Mouse (Mus musculus) megakaryocyte-erythroid progenitor cell, adult 5-6 weeks (primary cell): ENCODE measurements at regions not wholly inside any gene's neighbourhood (a gene's known extent, or its start where the extent isn't known, plus 50 kb on each side); places are given as distances from the start of the nearest gene placed in this dataset.

Experiments
- ATAC-seq: replicated peaks from 2 replicates; pipeline ENCODE4 v1.8.0; 2016; ENCODE audit warnings: mild to moderate bottlenecking, inconsistent platforms; ENCODE audit not compliant: severe bottlenecking, poor library complexity, low FRiP score, low TSS enrichment

- ATAC-seq: no peak
Observed at GRCm38 (mm10) chr9:14086201-14086600, 188.7 kb upstream of the Sesn3 start.

DNA sequence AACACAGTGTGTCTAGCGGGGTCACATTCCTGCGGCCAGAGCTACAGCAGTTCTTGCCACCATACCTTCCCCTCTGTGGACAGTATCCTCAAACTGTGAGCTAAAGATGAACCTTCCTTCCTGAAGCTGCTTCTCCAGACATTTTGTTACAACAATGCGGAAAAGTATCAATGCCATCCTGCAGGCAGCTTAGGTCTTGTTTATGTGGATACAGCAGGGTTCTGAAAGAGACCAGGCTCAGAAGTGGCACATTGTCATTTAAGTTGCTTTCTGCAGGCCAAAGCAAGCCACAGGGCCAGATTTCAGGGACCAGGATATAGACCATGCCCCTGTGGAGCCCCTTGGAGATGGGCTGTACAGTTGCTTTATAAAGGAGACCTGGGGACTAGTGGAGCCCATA, 188.3 kb upstream of the Sesn3 start:
- no peak for ATAC-seq

- ATAC-seq: no peak
Observed at GRCm38 (mm10) chr9:14087874-14088273, 187.0 kb upstream of the Sesn3 start.

DNA sequence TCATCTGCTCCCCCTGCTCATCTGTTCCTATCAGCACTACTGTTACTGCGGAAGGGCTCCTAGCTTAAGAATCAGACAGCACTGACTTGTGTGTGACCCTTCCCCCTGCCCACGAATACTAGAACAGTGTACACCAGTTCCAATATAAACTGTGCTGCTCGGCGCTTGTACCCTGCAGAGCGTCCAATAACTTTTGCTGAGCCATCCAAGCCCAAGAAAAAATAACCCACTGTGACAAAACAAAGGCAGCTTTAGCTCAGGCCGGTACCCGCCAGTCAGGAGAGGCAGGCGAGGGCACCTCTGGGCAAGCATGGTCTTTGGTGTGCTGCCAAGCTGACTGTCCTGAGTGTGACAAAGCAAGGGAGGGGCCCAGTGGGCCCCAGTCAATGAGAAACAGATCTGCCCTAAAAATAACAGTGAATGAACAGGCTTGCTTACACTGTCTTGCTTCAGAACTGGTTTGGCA, 185.0 kb upstream of the Sesn3 start:
- no peak for ATAC-seq

- ATAC-seq: no peak
Observed at GRCm38 (mm10) chr9:14090454-14090853, 184.4 kb upstream of the Sesn3 start.

DNA sequence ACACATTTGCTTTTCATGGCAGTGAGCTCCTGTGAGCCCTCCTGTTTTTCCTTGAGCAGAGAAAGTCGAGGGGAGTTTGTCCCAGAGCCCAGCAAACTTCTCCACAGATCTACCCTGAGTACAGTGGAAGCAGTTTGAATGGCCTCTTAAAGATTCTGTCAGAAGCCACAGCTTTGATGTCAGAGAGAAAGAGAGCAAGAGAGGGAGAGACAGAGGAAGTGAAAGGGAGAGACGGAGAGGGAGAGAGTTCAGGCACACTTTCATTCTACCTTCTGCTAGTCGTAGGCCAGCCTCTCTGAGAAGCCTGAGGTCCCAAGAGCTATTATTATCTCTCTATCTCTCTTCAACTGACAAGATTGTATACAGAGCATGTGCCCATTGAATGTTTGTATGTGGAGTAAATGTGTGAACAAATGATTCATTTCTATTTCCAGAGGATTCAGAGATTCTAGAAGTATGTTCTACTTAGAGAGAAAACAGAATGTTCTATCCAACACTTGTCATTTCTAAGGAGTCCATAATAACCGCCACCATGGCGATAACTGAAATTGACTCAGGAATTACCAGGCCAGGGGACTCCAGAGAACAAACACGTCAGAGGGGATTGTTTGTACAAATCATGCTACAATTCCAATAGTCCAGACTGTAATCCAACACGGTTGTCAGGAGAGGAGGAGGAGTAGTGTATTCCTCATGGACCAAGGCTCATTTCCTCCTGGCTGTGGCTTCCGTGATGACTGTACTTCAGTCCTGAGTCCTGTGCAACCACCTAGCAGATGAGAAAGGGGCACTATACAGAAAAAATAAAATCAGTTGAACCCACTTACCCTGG, 183.6 kb upstream of the Sesn3 start:
- ATAC-seq: no peak

DNA sequence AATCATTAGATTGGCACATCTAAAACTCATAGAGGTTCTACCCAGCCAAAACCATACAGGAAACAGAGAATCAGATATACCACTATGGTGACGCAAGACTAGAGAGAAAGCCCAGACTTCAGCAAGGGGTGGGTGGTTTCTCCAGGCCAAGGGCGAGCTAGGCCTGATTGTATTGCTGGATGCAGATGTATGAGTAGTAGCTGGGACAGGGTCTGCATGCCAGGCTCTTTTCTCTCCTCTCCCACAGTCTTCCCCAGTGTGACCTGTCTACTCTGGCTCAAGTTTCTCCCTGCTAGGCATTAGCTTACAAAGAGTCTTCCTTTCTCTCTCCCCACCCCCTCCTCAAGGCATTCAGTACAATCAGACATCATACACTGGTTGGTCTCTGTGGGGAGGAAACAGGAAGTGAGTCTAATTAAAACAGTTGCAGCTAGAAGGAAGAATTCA, 181.8 kb upstream of the Sesn3 start:
- peak; percentile 93 for ATAC-seq

GRCm38 (mm10) chr9:14103538-14103937, 171.3 kb upstream of the Sesn3 start:
- no peak for ATAC-seq

DNA sequence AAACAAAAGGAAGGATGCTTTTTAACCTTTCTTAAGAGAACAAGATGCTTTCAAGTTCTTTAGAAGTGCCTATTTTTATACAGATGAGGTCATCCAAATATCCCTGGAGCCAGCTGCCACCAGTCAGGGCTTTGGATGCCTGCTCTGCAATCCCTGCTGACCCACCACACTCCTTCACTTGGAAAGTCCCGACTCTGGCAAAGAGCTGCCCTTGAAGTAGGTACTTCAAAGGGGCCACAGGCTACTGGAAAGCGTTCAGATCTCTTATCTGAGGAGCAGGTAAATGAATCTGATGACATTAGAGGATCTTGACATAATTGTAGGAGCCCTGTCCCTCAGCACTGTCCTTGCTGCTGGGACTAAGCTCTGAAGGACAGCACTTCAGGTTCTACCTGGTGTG, 169.9 kb upstream of the Sesn3 start:
- ATAC-seq: no peak

- no peak for ATAC-seq
Observed at GRCm38 (mm10) chr9:14106371-14106770, 168.5 kb upstream of the Sesn3 start.

- no peak for ATAC-seq
Observed at GRCm38 (mm10) chr9:14108798-14109197, 166.1 kb upstream of the Sesn3 start.

- no peak for ATAC-seq
Observed at GRCm38 (mm10) chr9:14109492-14109891, 165.4 kb upstream of the Sesn3 start.

GRCm38 (mm10) chr9:14111713-14112112, 163.2 kb upstream of the Sesn3 start:
- ATAC-seq: no peak

- ATAC-seq: no peak
Observed at GRCm38 (mm10) chr9:14115521-14115920, 159.3 kb upstream of the Sesn3 start.

DNA sequence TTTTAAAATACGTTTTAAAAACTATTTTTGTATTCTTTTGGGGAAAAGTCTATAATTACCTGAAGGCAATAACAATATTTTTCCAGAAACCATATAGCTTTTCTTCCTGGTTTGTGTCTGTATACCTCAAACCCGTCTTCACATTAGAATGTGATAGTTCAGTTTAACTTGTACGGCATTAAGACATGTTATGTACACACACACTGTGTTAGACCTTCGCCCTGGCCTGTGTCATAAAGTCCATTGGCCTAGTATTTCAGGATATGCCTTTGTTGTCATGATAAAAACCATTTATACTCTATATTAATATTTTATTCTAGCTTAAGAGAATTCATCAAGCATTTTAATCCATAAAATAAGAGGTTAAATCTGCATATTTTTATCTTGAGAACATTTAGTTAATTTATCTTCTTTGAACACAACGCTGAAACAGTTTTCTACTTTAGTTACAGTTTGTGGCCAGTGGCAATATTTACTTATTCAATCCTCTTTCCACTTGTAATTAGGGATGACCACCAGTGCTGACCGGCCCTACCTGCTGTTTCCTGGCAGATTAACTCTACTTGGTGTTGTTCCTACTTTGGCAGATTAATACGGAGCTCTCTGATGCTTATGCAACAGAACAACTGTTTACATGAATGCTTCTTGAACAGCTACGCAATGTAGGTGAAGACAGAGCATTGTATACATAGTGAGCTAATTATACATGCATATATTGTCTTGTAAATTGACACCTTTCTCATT, 158.6 kb upstream of the Sesn3 start:
- no peak for ATAC-seq

GRCm38 (mm10) chr9:14133372-14133771, 141.5 kb upstream of the Sesn3 start:
- ATAC-seq: no peak

- no peak for ATAC-seq
Observed at GRCm38 (mm10) chr9:14134894-14135450, 139.9 kb upstream of the Sesn3 start.

GRCm38 (mm10) chr9:14141321-14141720, 133.5 kb upstream of the Sesn3 start:
- ATAC-seq: no peak

- no peak for ATAC-seq
Observed at GRCm38 (mm10) chr9:14143988-14144387, 130.9 kb upstream of the Sesn3 start.

DNA sequence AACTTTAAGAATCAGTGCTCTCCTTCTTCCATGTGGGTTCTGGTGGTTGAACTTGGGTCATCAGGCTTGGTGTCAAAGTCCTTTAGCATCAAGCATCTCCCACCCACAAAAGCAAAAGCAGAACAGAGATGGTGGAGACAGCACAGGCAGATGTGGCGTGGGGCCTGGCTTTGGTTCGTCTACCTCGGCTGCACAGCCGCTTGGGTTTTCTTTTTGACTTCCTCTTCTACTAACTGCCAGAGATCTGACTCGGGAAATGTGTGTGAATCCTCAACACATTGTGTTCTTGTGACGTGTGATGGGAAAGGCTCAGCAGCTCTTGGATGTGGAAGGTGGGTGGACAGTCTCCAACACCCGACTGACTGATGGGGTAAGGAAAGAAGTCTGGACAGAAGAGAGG, 127.8 kb upstream of the Sesn3 start:
- no peak for ATAC-seq
